Mouse (Mus musculus): ENCODE results near the gene Skida1. TPM values are rescaled to one million over a fixed set of nuclear protein-coding genes. Genes with fewer than 3 reads are reported as not detected.

Skida1 gene
- polyA plus RNA-seq, 1 experiment from 2014 or later: 9.4 TPM

DNA sequence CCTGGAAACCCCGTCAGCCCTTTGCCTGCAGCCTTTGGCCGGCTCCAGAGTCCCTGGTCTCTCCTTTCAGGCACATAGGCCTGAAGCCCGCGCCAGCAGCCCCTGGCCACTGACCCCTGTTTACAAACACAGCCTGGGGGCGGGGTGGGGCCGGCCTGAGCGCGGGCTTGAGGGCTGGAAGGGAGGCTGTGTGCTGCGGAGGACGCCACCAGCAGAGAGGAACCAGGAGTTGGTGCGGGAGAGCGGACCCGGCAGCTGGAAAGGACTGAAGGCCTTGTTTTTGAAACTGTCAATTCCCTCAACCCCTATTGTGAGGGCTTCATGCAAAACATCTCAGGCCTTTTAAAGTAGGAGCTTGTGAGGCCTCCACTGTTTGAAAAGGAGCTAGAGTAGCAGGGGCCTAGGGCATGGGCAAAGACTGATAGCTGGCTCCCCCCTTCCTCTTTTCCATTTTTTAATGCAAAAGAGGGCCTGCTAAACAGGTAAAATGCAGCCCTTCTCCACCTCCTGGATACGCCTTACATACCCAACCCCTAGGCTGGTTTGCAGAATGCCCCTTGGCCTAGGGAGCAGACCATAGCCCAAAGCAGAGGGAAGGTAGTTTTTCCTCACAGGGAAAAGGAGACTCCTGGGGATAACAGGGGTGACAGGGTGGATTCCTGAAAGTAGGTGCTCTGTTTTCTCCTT is 7.5 kb downstream of the Skida1 start:
- Histone ChIP-seq H3K4me3 (peak overlapping the region; percentile 60), H3K36me3 (no peaks in the 10 kb centered on the region), H3K27me3 (ENCODE audit: insufficient read depth, poor library complexity, severe bottlenecking) (no peaks in the 10 kb centered on the region), H3K4me1 (peaks cover 67% of the 10 kb centered on the region), H3K9me3 (no peaks in the 10 kb centered on the region), H3K27ac (peak overlapping the region; percentile 100)
- DNase-seq (ENCODE audit: low spot score): peak; percentile 80
- 8% methylated on average over 14 of the region's 14 CpGs for WGBS

DNA sequence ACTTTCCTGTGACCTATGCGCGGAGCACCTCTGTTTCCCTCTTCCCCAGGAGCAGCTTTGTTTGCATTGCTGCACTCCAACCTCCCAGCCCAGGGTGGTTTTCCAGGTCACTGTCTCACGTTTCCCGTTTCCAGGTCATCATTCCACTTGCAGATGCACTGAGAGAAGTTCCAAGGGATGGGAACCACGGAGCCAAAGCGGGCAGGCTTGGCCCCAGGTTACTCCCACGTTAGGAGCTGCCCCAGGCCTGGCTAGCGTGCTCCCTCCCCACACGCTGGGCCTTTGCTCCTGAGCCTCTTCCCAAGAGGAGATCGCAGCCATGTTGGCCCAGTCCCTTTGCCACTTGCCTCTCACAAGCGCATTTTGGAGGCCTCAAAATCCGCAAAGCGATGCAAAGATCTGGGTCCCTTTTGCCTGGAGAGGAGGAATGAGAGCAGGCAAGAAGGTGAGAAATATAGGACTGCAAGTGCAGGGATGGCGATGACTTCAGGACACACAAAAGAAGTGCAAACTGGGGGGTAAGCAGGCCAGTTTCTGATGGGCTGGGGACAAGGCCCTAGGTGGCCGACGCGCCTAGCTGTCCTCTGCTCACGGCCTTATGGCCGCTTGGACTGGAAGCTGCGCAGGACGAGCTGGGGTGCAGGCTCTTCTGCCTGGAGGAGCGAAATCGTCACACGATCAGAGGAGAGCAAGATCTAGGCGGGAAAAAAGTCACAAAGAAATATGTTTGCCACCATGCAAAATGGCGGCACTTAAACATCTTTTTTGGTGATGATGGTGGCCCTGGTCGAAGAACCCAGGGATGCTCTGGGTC is 8.3 kb downstream of the Skida1 start:
- no peaks in the 10 kb centered on the region for H3K36me3 ChIP-seq
- H3K27me3 ChIP-seq (ENCODE audit: insufficient read depth, poor library complexity, severe bottlenecking): no peaks in the 10 kb centered on the region
- WGBS: 24% methylated on average over 27 of the region's 27 CpGs
- peaks cover 67% of the 10 kb centered on the region for H3K4me1 ChIP-seq
- peak; percentile 78 for DNase-seq (ENCODE audit: low spot score)
- peak overlapping the region; percentile 100 for H3K27ac ChIP-seq
- peak overlapping the region; percentile 60 for H3K4me3 ChIP-seq
- no peaks in the 10 kb centered on the region for H3K9me3 ChIP-seq

DNA sequence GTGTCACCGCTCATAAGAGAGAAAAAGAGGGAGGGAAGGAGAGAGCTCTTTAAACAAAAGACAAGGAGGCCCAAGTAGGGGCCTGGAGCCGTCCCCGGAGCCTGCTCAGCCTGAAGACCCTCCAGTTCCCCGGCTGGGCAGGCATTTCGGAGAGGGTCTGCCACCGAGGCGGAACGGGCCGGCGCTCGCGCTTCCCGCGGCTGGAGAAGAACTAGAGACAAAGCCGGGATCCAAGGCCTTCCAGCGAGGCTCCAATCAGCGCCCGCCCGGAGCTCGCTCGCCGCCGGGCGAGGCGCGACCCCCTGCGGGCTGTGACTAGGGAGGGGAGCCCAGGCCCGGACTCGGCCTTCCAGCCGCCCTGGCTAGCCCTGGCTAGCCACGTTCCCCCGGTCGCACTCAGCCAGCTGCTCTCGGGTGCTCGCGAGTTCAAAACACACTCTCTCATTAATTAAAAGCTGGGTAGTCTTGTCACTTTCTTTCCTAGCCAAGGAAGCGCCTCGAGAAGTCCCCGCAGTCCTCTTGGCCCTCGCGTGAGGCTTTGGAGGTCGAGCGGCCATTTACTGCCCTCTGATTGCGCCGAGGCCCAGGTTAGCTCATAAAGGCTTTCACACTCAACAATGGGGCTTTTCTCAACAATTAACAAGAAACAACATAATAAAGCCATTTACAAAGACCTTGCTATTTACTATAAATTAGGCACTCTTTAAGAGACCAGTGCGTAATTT is 9.1 kb downstream of the Skida1 start:
- Histone ChIP-seq H3K4me3 (peak overlapping the region; percentile 60), H3K27me3 (ENCODE audit: insufficient read depth, poor library complexity, severe bottlenecking) (no peaks in the 10 kb centered on the region), H3K27ac (peak overlapping the region; percentile 100), H3K9me3 (no peaks in the 10 kb centered on the region), H3K36me3 (no peaks in the 10 kb centered on the region), H3K4me1 (peaks cover 67% of the 10 kb centered on the region)
- peak; percentile 76 for DNase-seq (ENCODE audit: low spot score)
- 5% methylated on average over 46 of the region's 46 CpGs for WGBS

DNA sequence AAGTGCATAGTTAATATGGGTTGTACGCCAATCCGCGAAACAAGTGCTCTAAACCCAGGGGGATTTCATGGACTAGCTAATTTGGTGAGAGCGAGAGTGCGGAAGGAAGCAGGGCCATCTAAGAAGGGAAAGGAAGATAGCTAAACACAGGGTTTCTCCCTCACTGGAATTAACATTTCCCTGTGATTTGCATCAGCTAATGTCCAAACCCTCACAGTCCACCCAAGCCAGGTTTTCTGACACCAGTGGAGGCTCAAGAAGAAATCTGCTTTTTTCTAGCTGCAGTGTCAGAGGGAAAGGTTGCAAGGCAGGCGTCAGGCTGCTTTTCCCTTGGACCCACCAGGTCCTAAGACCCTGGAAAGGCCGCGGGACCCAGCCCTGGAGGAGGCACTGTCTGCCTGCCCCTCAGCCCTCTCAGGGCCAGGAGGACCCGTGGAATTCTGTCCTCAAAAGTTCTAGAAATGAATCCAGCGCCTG is 9.9 kb downstream of the Skida1 start:
- peak overlapping the region; percentile 100 for H3K27ac ChIP-seq
- H3K27me3 ChIP-seq (ENCODE audit: insufficient read depth, poor library complexity, severe bottlenecking): no peaks in the 10 kb centered on the region
- H3K4me1 ChIP-seq: peaks cover 64% of the 10 kb centered on the region
- H3K36me3 ChIP-seq: no peaks in the 10 kb centered on the region
- H3K4me3 ChIP-seq: peak overlapping the region; percentile 60
- WGBS: 38% methylated on average over 10 of the region's 10 CpGs
- H3K9me3 ChIP-seq: no peaks in the 10 kb centered on the region
- DNase-seq (ENCODE audit: low spot score): peak; percentile 76

DNA sequence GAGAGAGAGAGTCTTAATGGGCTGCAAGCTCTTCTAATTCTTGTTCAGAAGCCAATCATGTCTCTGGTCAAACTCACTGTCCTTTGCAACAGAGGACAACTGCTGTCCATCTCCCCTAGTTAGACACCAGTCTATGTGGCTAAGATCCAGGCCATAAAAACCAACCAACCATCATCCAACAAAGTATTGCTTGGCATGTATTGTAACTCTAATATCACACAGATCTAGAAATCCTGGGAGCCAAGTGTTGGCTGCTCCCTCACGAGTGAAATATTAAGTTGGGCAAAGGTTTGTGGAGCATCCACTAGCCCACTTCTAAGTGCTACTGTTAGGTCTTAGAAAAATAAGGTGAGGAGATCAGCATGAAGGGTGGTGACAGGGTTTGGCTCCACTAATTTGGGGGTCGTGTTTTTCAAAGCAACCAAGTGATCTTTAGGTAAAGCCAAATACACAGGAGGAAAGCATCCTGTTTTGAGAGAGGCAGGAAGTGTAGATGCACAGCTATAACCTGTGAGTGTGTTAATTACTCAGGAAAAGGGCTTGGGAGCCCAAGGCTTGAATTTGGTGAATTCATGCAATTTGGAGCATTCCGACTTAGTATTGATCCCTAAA is 10.6 kb downstream of the Skida1 start:
- no peaks in the 10 kb centered on the region for H3K27me3 ChIP-seq (ENCODE audit: insufficient read depth, poor library complexity, severe bottlenecking)
- WGBS: 44% methylated on average over 3 of the region's 3 CpGs
- no peak for DNase-seq (ENCODE audit: low spot score)
- peaks cover 68% of the 10 kb centered on the region for H3K4me1 ChIP-seq
- no peak overlapping the region for H3K4me3 ChIP-seq
- peak overlapping the region; percentile 100 for H3K27ac ChIP-seq
- H3K9me3 ChIP-seq: no peaks in the 10 kb centered on the region
- no peaks in the 10 kb centered on the region for H3K36me3 ChIP-seq

DNA sequence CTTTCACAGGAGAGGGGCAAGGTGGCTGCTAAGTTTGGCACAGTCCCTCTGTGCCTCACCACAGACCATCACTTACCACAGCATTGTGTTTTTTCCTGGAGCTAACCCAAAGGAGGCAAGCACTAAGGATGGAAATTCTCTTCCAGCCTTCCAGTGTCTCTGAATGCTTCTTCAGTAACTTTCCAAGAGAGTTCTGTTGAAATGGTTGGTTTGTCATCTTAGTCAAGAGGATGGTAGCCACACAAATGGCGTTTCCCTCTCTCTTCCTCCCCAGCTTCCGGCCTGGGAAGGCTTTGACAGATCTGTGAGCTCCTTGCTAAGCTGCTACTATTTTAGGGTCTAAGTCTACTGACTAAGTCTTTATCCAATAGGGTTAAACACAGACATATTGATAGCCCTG is 11.4 kb downstream of the Skida1 start, which contains the start of gene A930004D18Rik:
Gene A930004D18Rik (minus strand): TSS at position 247 of the 400 bp plus-strand sequence.
- Histone ChIP-seq H3K27me3 (ENCODE audit: insufficient read depth, poor library complexity, severe bottlenecking) (no peaks in the 10 kb centered on the region), H3K4me3 (no peak within 1 kb of the TSS), H3K36me3 (no peaks in the 10 kb centered on the region), H3K4me1 (peaks cover 68% of the 10 kb centered on the region), H3K9me3 (no peaks in the 10 kb centered on the region), H3K27ac (peak within 1 kb of the TSS; percentile 100)
- 20% methylated on average over 2 of the region's 2 CpGs for WGBS
- DNase-seq (ENCODE audit: low spot score): no peak

DNA sequence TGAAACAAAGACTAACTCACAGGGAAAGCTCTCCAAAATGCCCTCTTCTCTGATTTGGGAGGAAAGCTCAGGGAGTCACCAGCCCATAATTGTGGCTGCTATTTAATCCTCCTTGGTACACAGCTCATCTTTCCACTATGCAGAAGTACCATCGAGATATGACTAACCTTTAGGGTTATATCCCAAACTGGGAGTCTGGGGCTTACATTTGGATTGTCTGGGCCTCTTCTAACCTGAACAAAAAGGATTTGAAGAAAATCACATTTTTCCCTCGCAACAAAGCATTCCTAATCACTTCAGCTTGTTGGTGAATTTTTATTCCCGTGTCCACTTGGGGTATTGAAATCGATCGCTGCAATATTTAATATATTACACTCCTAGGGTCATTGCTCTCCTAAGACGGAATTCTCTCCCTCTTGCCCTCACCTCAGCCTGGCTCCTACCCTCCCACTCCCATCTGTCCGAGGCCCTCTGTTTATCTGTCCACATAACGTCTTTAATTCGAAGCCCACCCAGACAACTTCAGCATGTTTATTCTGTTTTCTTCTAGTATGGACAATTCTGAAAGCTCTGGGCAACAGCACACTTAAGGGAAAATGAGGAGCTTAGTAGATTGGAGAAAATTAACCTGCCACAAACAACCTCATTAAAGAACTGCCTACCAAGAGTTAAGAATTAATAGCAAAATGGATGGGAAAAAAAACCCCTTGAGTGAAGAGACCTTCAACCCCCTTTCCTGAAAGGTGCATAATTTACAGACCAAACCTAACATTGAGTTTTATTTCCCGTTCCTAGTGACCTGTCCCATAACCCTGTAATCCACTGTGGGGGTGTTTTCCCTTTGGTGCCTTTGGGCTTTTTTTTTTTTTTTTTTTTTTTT is 14.2 kb downstream of the Skida1 start:
- DNase-seq (ENCODE audit: low spot score): peak; percentile 33
- peaks cover 60% of the 10 kb centered on the region for H3K4me1 ChIP-seq
- no peaks in the 10 kb centered on the region for H3K27me3 ChIP-seq (ENCODE audit: insufficient read depth, poor library complexity, severe bottlenecking)
- H3K9me3 ChIP-seq: no peaks in the 10 kb centered on the region
- no peaks in the 10 kb centered on the region for H3K36me3 ChIP-seq
- 0 out of 2 replicates have a peak overlapping the region, but pooled peaks have one; percentile 93 for H3K27ac ChIP-seq
- WGBS: 77% methylated on average over 10 of the region's 10 CpGs
- H3K4me3 ChIP-seq: no peak overlapping the region

DNA sequence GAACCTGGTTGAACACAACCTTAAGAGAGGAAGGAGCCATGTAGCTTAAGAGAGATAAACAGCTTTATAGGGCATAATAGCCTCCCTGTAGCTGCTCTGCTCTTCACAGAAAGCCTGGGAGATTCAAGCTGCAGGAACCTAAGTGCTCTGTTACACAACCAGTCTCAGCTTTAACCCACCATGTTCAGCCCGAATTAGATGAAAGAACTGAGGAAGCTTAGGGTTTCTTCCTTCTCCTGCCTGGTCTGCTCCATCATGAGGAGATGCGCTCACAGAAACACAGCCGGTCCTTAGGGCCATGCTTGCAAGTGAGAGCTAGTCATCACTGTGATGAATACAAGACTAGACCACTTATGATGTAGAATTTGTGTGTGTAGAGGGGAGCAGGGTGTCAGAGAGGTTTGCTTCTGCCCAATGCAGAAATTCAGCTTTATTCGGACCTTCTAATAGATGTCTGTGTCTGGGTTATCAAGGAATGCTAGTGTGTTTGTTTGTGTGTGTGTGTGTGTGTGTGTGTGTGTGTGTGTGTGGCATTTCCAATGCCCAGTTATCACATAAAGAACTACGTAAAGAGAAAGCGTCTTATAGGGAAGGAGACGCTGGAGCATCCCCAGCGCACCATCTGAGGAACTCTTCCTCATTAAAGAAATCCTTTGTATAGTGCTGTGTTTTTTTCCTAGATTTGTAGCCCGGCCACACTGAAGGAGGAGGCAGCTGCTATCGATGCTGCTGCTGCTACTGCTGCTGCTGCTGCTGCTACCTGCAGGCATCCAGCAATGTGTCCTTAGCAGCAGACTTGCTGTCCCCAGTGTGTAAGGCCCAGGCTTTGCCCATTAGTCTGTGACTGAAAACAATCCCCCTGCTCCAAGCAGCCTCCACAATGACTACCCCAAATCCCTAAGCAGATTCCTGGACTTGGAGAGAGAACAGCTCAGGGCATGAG is 15.4 kb downstream of the Skida1 start:
- Histone ChIP-seq H3K27ac (peak overlapping the region; percentile 93), H3K4me1 (peaks cover 51% of the 10 kb centered on the region), H3K4me3 (peak overlapping the region; percentile 64), H3K36me3 (no peaks in the 10 kb centered on the region), H3K9me3 (no peaks in the 10 kb centered on the region), H3K27me3 (ENCODE audit: insufficient read depth, poor library complexity, severe bottlenecking) (no peaks in the 10 kb centered on the region)
- WGBS: 48% methylated on average over 10 of the region's 10 CpGs
- DNase-seq (ENCODE audit: low spot score): peak; percentile 74

DNA sequence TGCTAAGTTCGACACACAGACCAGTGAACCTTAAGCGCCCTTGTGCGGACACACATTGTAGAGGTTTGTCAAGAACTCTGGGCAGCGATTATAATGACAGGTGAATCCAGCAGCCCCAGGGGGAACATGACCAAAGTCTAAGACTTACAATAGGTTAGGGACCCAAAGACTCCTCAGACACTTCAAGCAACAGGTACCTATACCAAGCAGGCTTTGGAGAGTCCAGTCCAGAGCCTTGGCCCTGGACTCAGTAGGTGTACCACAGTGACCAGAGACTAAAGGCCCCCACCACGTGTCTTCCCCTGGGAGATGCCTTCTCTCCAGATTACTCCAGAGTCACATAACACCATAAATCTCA is 16.3 kb downstream of the Skida1 start:
- H3K9me3 ChIP-seq: no peaks in the 10 kb centered on the region
- H3K4me3 ChIP-seq: peak overlapping the region; percentile 64
- H3K36me3 ChIP-seq: no peaks in the 10 kb centered on the region
- 39% methylated on average over 5 of the region's 5 CpGs for WGBS
- peak; percentile 65 for DNase-seq (ENCODE audit: low spot score)
- H3K4me1 ChIP-seq: peaks cover 42% of the 10 kb centered on the region
- H3K27ac ChIP-seq: peak overlapping the region; percentile 93
- no peaks in the 10 kb centered on the region for H3K27me3 ChIP-seq (ENCODE audit: insufficient read depth, poor library complexity, severe bottlenecking)

DNA sequence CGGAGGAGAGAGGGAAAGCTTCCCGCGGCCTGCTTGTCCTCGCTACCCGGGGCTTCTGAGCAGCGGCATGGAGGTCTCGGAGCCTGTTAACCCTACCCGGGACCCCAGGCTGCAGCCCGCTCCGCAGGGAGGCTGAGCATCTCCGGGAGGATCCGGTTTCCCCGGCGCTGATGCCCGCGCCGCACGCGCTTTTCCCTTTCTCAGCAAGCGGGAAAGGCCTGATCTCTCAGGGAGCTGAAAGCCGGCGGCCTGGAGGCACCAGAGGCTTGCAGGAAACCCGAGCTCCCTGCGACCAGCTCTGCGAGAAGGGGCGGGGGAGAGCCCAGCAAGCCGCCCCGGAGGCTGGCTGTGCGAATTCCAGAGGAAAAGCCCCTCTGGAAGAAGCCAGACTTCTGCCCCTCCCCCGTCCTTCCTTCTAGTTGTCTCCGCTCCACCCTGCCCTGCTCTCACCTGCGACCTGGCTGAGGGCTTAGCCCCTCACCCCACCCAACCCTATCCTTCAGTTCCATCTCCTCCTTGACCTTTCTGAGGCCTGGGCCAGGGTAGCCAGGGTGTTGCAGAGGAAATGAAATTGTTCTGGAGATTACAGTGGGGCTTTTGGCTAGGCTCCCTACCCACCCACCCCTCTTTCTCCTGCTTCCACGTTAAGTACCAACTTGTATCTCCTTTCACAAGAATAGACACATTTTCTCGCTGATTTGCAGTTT is 16.9 kb downstream of the Skida1 start:
- no peaks in the 10 kb centered on the region for H3K36me3 ChIP-seq
- peaks cover 36% of the 10 kb centered on the region for H3K4me1 ChIP-seq
- no peaks in the 10 kb centered on the region for H3K27me3 ChIP-seq (ENCODE audit: insufficient read depth, poor library complexity, severe bottlenecking)
- no peaks in the 10 kb centered on the region for H3K9me3 ChIP-seq
- peak overlapping the region; percentile 64 for H3K4me3 ChIP-seq
- DNase-seq (ENCODE audit: low spot score): peak; percentile 81
- under 1% methylated on average over 34 of the region's 34 CpGs for WGBS
- peak overlapping the region; percentile 93 for H3K27ac ChIP-seq
